Mouse (Mus musculus) B cell, adult 2 months (primary cell): ENCODE data around the gene Gm26661.

Experiments
- DNase-seq, 2 experiments: peaks; one replicate each; pipeline ENCODE4 v3.0.0; 2022

Gm26661 gene

DNA sequence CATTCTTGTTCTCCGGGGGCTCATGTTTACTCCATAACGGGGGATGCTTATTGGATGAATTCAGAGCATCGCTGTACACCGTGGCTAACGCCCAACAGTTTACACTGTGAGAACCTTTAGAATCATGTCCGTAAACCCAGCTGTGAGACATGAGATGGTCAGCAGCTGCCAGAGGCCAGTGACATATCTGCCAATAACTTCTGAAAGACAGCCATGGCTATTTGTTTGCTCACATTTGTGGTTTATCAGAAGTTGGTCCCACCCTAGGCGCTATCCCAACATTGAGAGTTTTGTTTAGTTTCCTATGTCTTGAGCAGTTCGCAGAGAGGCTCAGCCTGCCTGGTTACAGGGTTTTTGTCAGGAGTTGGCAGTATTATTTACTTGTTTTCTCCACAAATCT is 30.0 kb downstream of the Gm26661 start:
- no peak for DNase-seq

DNA sequence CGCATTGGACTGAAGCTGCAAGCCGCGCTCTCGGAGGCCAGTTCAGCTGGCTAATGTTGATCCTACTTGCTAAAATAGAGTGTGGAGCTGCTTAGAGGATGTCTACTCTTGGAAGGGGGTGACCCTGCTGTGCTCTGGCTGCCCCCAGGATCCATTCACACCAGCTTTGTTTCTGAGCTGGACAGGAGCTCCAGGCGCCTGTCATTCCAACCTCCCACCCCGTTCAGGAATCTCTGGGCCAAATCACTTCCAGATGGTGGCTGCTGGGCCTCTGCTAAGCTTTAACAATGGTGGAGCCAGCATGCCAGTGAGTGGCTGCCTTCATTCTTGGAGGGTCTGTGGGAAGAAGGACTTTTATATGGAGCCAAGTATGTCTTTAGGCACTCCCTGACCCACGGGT is 31.3 kb downstream of the Gm26661 start:
- DNase-seq = no peak

DNA sequence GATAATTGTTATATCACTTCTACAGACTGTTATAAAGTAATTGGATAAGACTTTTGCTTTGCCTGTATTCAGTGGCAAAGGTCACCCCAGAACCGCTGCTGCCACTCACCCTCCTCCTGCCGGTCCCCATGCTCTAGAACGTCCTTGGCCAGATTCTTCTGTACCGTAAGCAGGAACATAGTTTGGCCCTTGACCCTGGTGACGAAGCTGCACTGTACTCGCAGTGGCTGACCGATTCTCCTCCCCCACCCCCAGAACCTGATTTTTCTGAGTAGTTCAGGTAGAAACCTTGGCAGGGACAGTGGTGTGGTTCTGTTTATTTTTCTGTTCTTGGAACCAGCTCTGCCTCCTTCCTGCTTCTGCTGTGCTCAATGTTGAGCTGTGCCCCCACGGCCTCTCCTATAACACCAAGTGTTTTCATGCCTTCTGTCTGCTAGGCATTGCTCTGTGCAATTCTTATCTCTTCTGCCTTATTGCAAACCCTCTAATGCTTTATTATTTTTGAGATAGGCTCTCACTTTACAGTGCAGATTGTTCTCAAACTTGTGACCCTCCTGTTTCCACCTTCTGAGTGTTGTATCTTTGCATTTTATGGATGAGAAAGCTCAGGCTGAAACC is 33.4 kb downstream of the Gm26661 start:
- DNase-seq = no peak

DNA sequence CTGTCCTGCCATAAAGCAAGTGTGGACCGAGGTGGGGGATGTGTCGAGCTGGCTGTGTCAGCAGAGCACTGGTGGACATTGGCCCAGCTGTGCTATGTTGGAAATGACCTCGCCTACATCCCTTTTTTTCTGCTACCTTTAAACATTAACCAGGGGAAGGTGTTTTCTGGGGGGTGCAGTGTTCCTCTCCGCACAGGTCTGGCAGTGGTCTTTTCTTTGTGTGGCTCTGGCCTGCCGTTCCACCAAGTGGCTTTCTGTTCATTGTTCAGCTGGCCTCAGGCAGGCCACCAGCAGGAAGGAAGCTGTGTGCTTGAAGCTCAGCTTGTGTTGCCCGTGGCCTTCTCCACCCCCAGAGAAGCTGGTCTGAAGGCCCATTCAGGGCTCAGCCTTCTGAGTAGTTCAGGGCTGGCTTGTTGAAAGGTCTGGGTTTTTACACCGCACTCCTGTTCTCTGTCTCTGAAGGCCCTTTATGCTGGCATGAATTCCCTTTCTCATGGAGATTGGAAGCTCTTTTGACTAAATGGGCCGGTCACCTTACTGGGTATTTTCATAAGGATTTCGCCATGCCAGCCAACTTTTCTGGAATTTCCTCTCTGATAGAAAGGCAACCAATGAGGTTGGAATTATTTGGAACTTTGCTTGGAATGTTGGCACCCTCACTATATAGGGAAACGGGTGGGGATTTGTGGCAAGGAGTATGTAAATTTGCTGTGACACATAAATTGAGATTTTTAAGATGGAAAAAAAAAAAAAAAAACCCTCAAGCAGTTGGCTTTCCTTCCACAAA is 35.0 kb downstream of the Gm26661 start:
- DNase-seq = no peak

DNA sequence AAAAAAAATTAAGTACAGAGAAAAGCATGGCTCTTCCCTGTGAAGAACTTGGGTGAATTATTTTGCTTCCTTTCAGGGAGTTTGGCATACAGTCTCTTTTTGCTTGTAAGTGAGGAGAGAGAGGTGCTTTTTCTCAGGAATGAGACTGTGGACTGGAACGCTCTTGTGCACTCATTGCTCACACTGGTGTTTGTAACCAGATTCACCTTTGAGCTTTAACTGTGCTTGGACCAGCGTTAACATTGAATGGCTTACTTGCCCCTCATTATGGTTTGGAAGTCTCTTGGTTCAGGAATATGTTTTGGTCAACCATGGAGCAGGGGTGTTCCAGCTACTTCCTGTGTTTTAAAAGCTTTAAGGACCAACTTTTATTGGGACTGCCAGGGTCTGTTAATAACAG is 37.8 kb downstream of the Gm26661 start:
- no peak for DNase-seq

DNA sequence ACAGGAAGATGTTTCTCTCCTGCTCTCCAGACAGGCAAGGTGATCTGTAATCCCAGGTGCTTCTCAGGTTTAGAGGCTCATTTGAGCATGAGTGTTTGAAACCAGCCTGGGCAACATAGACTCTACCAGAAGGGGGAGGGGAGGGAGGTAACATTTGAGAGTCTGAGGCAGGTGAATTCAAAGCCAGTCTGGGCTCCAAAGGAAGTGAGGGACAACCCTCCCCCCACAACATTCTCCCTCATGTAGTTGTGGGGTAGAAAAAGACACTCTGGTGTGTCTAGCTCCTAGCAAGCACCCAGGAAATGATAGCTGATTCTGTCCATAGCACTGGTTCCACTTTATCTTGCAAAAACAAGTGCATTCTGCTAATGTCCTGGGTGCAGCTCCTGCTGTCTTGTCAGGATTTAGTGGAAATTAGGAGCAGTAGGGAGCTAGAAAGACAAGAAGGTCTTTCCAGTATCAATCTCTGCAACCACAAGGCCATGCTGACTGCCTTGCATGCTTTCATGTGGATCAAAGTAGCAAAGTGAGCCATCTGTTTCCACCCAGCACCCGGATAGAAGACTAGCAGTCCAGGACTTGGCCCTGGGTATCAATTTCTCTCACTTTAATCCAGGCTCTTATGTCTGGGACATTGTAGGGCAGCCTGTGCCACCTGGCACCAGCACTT is 40.5 kb downstream of the Gm26661 start:
- DNase-seq = no peak

DNA sequence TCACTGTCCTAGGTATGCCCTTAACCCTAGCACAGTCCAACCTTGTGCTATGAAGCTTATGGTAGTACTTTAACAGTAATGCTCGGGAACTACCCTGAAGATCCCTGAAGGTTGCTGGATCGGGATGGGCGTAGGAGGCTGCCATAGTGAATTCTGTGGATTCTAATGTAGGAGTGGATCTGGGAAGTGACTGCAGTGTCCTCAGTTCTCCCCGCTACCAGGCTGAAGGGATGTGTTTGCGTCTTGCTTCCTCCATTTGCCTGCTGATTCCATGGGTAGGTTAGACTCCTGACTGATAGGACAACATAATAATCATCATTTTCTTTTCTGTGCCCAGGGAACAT is 41.0 kb downstream of the Gm26661 start:
- no peak for DNase-seq

DNA sequence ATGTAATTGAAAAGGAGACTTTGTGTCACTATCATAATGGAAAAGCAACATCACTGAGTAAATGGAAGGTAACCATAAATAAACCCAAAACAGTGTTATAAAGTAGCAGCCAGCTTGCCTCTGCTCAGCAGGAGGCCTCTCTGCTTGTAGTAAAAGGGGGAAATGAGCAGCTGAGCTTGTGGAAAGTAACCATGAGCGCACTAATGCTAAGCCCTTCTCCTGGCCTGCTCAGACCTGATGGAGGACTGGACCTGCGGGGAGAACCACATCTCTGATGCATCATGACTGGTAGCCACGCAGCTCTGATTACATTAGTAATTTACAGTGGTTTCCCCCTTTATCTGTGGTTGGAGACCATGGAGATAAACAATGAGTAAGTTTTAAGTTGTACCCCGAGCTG is 42.1 kb downstream of the Gm26661 start:
- DNase-seq = no peak

DNA sequence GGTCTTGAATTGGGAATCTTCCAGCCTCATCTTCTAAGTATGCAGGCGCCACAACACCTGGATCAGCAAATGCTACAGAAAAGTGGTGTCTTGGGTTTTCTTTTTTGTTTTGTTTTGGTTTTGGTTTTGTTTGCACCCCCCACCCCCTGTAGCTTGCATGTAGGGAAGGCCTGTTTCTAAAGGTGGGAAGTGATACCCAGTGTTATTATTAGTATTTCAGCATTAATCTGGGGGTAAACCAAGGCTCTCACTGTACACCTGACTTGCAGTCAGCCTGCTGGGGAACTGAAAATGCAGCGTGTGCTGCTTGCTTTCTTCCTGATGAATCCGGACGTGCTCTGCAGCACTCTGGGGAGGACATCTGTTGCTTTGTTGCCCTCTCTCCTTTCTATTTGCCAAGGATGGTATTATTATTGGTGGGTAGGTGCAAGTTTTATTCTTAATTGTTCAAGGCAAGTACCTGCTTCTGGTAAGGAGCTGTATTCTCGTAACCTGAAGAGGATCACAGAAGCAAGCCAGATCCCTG is 47.2 kb downstream of the Gm26661 start:
- DNase-seq = no peak

DNA sequence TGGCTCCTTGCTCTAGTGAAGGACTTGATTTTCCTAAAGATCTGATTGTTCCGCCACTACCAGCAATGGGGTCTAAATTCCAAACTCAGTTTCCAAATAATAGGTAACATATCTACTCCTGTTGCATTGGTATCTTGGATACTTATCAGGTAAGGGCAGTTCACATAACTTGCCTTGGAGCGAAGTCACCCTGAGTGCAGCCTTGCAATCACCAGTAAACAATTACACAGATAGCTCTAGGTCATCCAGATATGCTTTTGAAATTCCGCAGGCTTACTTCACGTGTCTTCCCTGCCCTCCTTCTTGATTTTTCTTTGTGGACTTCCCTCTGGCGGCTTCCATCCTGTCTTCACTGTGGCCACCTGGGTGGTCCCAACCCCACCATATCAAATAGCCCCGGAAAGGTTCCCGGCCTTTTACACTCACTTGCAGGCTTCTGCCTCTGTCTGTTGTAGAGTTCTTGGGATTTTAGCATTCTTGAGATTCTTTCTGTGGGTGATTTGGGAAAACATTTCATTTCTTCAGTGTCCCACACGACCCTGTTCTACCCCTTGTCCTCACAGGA is 48.6 kb downstream of the Gm26661 start:
- no peak for DNase-seq
